Mouse (Mus musculus) midbrain, embryonic 15.5 days (tissue): ENCODE measurements at regions not wholly inside any gene's neighbourhood (a gene's known extent, or its start where the extent isn't known, plus 50 kb on each side); places are given as distances from the start of the nearest gene placed in this dataset.

ENCODE experiments used
- ATAC-seq: fragments of 200-750 bp; cut with Nextera tagmentation; replicated peaks from 2 replicates; pipeline ENCODE4 v1.8.0; 2017; ENCODE audit warnings: moderate TSS enrichment
- H3K27ac ChIP-seq: fragments of 300-500 bp; sonication (generic); 2 replicates; pipeline ENCODE4 v1.5.1; 2015; ENCODE audit warnings: mild to moderate bottlenecking, inconsistent platforms
- H3K27me3 ChIP-seq: fragments of 300-500 bp; sonication (generic); replicated peaks from 2 replicates; pipeline ENCODE4 v1.6.1; 2015; ENCODE audit warnings: inconsistent platforms
- H3K36me3 ChIP-seq: fragments of 300-500 bp; sonication (generic); replicated peaks from 2 replicates; pipeline ENCODE4 v1.6.1; 2015; ENCODE audit warnings: inconsistent platforms
- H3K4me1 ChIP-seq: fragments of 300-500 bp; sonication (generic); 2 replicates; pipeline ENCODE4 v1.6.1; 2015; ENCODE audit warnings: inconsistent platforms
- H3K4me2 ChIP-seq: fragments of 300-500 bp; sonication (generic); 2 replicates; pipeline ENCODE4 v1.6.1; 2015; ENCODE audit warnings: inconsistent platforms, mild to moderate bottlenecking, moderate library complexity
- H3K4me3 ChIP-seq: fragments of 300-500 bp; sonication (generic); 2 replicates; pipeline ENCODE4 v1.5.1; 2015; ENCODE audit warnings: mild to moderate bottlenecking, inconsistent platforms
- H3K9ac ChIP-seq: fragments of 300-500 bp; sonication (generic); 2 replicates; pipeline ENCODE4 v1.6.1; 2015; ENCODE audit warnings: mild to moderate bottlenecking, inconsistent platforms
- H3K9me3 ChIP-seq: fragments of 300-500 bp; sonication (generic); 2 replicates; pipeline ENCODE4 v1.6.1; 2016; ENCODE audit warnings: inconsistent platforms
- WGBS: fragments of 180-500 bp; shearing (Covaris S2); methylation state at CpG from one replicate; pipeline ENCODE4 v1.1.7; 2015; ENCODE audit warnings: mixed read lengths; 5-methylcytosine and 5-hydroxymethylcytosine counted together

- no peak overlapping the region for H3K9ac ChIP-seq
- no peaks in the 10 kb centered on the region for H3K27me3 ChIP-seq
- no peaks in the 10 kb centered on the region for H3K36me3 ChIP-seq
- no peak for ATAC-seq
- whole genome bisulfite sequencing, result 83% methylated on average over 8 of the region's 8 CpGs
- no peak overlapping the region for H3K27ac ChIP-seq
- no peak overlapping the region for H3K4me3 ChIP-seq
- no peaks in the 10 kb centered on the region for H3K4me1 ChIP-seq
- H3K9me3 ChIP-seq, result no peaks in the 10 kb centered on the region; the same call in 1 of the 2 replicates
- no peak overlapping the region for H3K4me2 ChIP-seq
Measured at GRCm38 (mm10) chr9:69705942-69706341, 54.8 kb downstream of the Foxb1 start.

DNA sequence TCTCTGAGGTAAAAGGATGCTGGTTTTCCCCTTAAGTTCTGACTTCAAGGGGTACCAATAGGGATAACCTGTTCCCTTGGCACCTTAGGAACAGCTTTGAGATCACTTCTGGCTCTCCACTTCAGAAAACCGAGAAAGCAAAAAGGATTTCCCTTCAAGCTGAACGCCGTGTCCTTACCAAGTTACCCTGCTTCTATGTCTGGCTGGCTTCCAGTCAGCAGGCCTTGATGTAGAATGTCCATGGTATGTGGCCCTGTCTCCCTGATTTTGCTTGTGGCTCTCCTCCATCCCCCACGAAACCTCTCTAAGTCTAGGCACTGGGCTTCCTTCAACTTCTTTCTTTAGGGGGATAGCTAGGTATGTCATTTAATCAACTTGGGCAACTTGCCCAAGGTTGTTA, 55.7 kb downstream of the Foxb1 start:
- no peak overlapping the region for H3K9ac ChIP-seq
- no peak overlapping the region for H3K27ac ChIP-seq
- WGBS, result 76% methylated on average over 4 of the region's 4 CpGs
- ATAC-seq, result no peak
- no peaks in the 10 kb centered on the region for H3K36me3 ChIP-seq
- no peak overlapping the region for H3K4me3 ChIP-seq
- H3K9me3 ChIP-seq, result no peaks in the 10 kb centered on the region; the same call in 1 of the 2 replicates
- H3K4me2 ChIP-seq, result no peak overlapping the region
- no peaks in the 10 kb centered on the region for H3K27me3 ChIP-seq
- H3K4me1 ChIP-seq, result no peaks in the 10 kb centered on the region

- H3K36me3 ChIP-seq, result no peaks in the 10 kb centered on the region
- H3K4me2 ChIP-seq, result no peak overlapping the region
- no peak overlapping the region for H3K27ac ChIP-seq
- H3K4me3 ChIP-seq, result no peak overlapping the region
- H3K27me3 ChIP-seq, result no peaks in the 10 kb centered on the region
- WGBS, result 78% methylated on average over 7 of the region's 7 CpGs
- no peak for ATAC-seq
- H3K9me3 ChIP-seq, result no peaks in the 10 kb centered on the region
- no peak overlapping the region for H3K9ac ChIP-seq
- H3K4me1 ChIP-seq, result no peaks in the 10 kb centered on the region
Measured at GRCm38 (mm10) chr9:69703731-69704130, 57.0 kb downstream of the Foxb1 start.

GRCm38 (mm10) chr9:69702156-69702928, 58.4 kb downstream of the Foxb1 start:
- WGBS, result 84% methylated on average over 8 of the region's 8 CpGs
- Histone ChIP-seq H3K4me2 (no peak overlapping the region), H3K27ac (no peak overlapping the region), H3K27me3 (no peaks in the 10 kb centered on the region), H3K4me3 (no peak overlapping the region), H3K9me3 (no peaks in the 10 kb centered on the region), H3K36me3 (no peaks in the 10 kb centered on the region), H3K9ac (no peak overlapping the region), H3K4me1 (no peaks in the 10 kb centered on the region)
- ATAC-seq, result no peak

DNA sequence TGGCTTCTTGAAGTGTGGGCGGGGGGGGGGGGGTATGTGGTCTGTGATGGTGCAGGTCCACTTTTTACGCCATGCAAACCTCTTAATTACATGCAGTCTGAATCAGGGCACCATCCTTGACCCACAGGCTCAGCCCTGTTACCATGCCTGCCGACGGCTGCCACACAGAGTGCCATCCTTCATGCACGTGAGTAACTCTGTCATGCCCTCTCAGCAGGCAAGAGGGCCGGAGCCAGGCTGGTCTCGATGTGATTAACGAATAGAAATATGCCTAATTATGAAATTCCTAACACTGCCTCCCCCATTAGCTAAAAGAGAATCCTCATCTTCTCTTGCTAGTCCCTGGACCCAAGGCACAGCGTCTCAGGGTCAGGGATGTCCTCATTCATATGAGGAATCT, 60.0 kb downstream of the Foxb1 start:
- no peak overlapping the region for H3K4me2 ChIP-seq
- H3K4me3 ChIP-seq, result no peak overlapping the region
- no peak for ATAC-seq
- H3K9ac ChIP-seq, result no peak overlapping the region
- H3K27ac ChIP-seq, result no peak overlapping the region
- no peaks in the 10 kb centered on the region for H3K36me3 ChIP-seq
- WGBS, result 76% methylated on average over 9 of the region's 9 CpGs
- no peaks in the 10 kb centered on the region for H3K9me3 ChIP-seq
- H3K27me3 ChIP-seq, result no peaks in the 10 kb centered on the region
- no peaks in the 10 kb centered on the region for H3K4me1 ChIP-seq

DNA sequence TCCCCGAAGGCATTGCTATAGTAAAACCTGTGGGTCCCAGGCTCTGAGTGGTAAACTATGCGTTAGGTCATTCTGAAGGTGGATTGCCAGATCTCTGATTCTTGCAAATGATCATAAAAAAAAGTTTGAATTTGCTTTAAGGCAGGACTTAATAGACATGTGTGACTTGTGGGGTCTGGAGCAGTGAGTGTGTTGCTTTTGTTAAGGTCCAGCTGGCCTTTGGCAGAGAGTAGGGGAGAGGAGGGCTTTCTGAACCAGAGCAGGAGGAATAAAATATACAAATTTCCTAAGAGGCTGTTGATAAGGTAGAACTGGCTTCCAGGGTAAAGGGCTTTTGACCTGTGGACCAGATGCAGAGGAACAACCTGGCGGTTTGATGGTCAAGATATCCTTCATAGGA, 69.0 kb downstream of the Foxb1 start:
- no peak overlapping the region for H3K27ac ChIP-seq
- 0 out of 2 replicates have a peak, but pooled peaks cover 6% of the 10 kb centered on the region for H3K4me1 ChIP-seq
- no peaks in the 10 kb centered on the region for H3K36me3 ChIP-seq
- H3K27me3 ChIP-seq, result no peaks in the 10 kb centered on the region
- ATAC-seq, result no peak
- no peaks in the 10 kb centered on the region for H3K9me3 ChIP-seq
- no peak overlapping the region for H3K4me2 ChIP-seq
- H3K4me3 ChIP-seq, result no peak overlapping the region
- WGBS, result 92% methylated on average over 3 of the region's 3 CpGs
- no peak overlapping the region for H3K9ac ChIP-seq

GRCm38 (mm10) chr9:69687349-69688123, 73.2 kb downstream of the Foxb1 start:
- no peak for ATAC-seq
- 0 out of 2 replicates have a peak, but pooled peaks cover 6% of the 10 kb centered on the region for H3K4me1 ChIP-seq
- no peak overlapping the region for H3K9ac ChIP-seq
- no peak overlapping the region for H3K4me2 ChIP-seq
- H3K9me3 ChIP-seq, result no peaks in the 10 kb centered on the region
- 45% methylated on average over 12 of the region's 12 CpGs for WGBS
- H3K27ac ChIP-seq, result 0 out of 2 replicates have a peak overlapping the region, but pooled peaks have one; percentile 21
- H3K4me3 ChIP-seq, result no peak overlapping the region
- no peaks in the 10 kb centered on the region for H3K36me3 ChIP-seq
- no peaks in the 10 kb centered on the region for H3K27me3 ChIP-seq

DNA sequence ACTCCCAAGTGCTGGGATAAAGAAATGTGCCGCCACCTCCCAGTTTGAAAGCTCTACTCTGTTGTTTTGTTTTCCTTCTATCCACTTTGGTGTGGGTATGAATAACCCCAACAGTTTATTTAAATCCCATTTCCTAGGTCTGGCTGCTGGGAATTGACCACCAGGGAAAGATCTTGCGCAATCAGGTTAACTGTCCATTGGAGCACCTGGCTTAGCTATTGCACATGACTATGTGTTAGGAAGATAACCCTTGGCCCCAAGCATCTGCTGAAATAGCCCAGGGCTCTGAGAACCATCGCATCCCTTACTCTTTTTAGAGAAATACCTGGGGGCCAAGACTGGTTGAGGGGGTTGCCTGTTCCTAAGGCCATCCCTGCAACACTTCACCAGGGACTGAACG, 74.0 kb downstream of the Foxb1 start:
- H3K4me3 ChIP-seq, result no peak overlapping the region
- H3K27me3 ChIP-seq, result peaks cover 1% of the 10 kb centered on the region; the same call in 1 of the 2 replicates
- 0 out of 2 replicates have a peak, but pooled peaks cover 6% of the 10 kb centered on the region for H3K4me1 ChIP-seq
- no peak for ATAC-seq
- 84% methylated on average over 4 of the region's 4 CpGs for WGBS
- no peaks in the 10 kb centered on the region for H3K36me3 ChIP-seq
- H3K4me2 ChIP-seq, result no peak overlapping the region
- no peaks in the 10 kb centered on the region for H3K9me3 ChIP-seq
- no peak overlapping the region for H3K9ac ChIP-seq
- H3K27ac ChIP-seq, result 0 out of 2 replicates have a peak overlapping the region, but pooled peaks have one; percentile 21

- ATAC-seq, result no peak
- WGBS, result 47% methylated on average over 4 of the region's 4 CpGs
- Histone ChIP-seq H3K9me3 (no peaks in the 10 kb centered on the region), H3K4me2 (no peak overlapping the region), H3K27me3 (peaks cover 3% of the 10 kb centered on the region; the same call in 1 of the 2 replicates), H3K36me3 (no peaks in the 10 kb centered on the region), H3K27ac (no peak overlapping the region), H3K9ac (no peak overlapping the region), H3K4me3 (no peak overlapping the region), H3K4me1 (0 out of 2 replicates have a peak, but pooled peaks cover 6% of the 10 kb centered on the region)
Measured at GRCm38 (mm10) chr9:69685630-69686029, 75.1 kb downstream of the Foxb1 start.

- ATAC-seq, result no peak
- Histone ChIP-seq H3K4me2 (no peak overlapping the region), H3K9me3 (no peaks in the 10 kb centered on the region), H3K27ac (no peak overlapping the region), H3K4me3 (no peak overlapping the region), H3K9ac (no peak overlapping the region), H3K36me3 (no peaks in the 10 kb centered on the region), H3K4me1 (no peaks in the 10 kb centered on the region), H3K27me3 (peaks cover 3% of the 10 kb centered on the region; the same call in 1 of the 2 replicates)
- 15% methylated on average over 9 of the region's 9 CpGs for WGBS
Measured at GRCm38 (mm10) chr9:69681372-69682213, 79.1 kb downstream of the Foxb1 start.

GRCm38 (mm10) chr9:69678634-69679033, 82.1 kb downstream of the Foxb1 start:
- H3K4me3 ChIP-seq, result no peak overlapping the region
- no peaks in the 10 kb centered on the region for H3K4me1 ChIP-seq
- no peak overlapping the region for H3K27ac ChIP-seq
- 96% methylated on average over 1 of the region's 1 CpGs for WGBS
- no peaks in the 10 kb centered on the region for H3K9me3 ChIP-seq
- H3K36me3 ChIP-seq, result no peaks in the 10 kb centered on the region
- peaks cover 3% of the 10 kb centered on the region; the same call in 1 of the 2 replicates for H3K27me3 ChIP-seq
- ATAC-seq, result no peak
- no peak overlapping the region for H3K4me2 ChIP-seq
- H3K9ac ChIP-seq, result no peak overlapping the region
